Mouse (Mus musculus): ENCODE data around the gene Eif2a.
"Not testable (repeated sequence)": the region's sequence is repeated elsewhere in the genome, so short reads cannot be mapped to it uniquely, and the experiment has no call there.

Gene Eif2a

GRCm38 (mm10) chr3:58523386-58523785 lies 2.2 kb upstream of the Eif2a start:
- DNase-seq = no peak

DNA sequence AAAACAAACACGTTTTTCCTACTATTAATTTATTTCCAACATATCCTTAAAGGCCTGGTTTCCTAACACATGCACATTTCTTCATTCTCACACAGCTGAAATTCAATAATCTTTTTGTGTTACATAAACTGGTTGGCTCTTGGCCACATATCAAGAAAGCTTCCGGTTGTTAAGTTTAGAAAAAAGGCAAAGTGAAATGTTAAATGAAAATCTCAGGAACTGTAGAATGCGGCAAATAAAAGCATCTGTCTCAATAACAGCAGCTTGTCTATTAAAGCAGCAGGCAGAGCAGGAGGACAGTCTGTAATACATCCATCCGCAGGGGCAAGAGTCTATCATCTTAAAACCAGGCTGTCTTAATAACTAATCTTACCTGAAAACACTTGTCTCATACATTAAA lies 1.4 kb upstream of the Eif2a start:
- no peak for DNase-seq

DNA sequence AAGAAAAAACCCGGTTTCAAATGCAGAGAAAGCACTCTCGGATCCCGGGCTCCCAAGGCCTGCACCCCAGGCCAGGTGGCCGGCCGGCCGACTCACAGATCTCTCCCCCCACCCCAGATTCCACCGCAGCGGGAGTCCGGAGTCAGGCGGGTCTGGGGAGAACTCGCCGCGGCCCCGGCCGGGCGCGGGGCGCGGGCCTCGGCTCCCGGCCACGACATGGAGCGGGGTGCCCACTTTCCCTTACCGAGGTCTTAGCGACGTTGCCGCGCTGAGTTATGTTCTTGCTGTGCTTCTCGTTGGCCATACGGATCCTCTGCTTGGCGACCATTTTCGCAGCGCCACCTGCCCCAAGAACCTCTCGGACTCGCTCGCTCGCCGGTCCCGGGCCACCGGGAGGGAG lies 455 bp upstream of the Eif2a start:
- no peak for DNase-seq

- DNase-seq = no peak
These were observed 752 bp downstream of the Eif2a start for GRCm38 (mm10) chr3:58526408-58526737.

DNA sequence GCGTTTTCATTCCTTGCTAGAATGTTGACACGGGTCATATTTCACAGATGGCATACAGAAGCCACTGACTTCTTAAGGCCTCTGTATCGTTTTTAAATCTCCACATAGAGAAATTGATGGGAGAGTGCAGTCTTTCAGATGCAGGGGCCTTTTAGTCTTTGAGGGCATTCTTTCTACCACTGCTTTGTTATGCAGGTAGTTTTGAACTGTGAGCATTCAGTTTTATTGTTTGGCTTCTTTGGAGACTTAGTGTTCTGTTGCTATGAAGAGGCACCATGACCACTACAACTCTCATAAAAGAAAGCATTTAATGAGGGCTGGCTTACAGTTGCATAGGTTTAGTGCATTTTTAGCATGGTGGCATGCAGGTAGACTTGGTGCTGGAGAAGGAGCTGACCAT lies 11.0 kb downstream of the Eif2a start:
- no peak for DNase-seq

- no peak for DNase-seq
These were observed 26.6 kb downstream of the Eif2a start for GRCm38 (mm10) chr3:58552001-58552811.

- DNase-seq = no peak
These were observed 31.0 kb downstream of the Eif2a start for GRCm38 (mm10) chr3:58556649-58557048.

- DNase-seq = no peak
These were observed 34.3 kb downstream of the Eif2a start for GRCm38 (mm10) chr3:58559887-58560286.

GRCm38 (mm10) chr3:58561437-58561836 lies 35.8 kb downstream of the Eif2a start:
- no peak for DNase-seq

DNA sequence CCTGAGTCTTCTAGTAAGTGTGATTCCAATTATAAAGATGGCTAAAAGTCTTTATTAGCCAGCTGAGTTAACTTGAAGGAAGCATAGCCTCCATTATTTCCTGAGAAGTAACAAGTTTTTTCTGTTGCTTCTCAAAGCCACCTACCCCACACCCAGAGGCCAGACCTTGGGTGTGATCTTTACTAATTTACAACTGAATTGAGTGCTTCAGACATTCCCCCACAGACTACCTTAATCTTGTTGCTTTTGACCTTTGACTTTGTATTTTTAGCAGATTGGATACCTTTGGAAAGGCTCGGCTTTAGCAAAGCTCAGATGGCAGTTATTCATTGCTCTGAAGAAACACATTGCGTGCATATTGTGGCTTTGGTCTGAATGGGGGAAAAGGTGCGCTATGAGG lies 45.2 kb downstream of the Eif2a start:
- DNase-seq = no peak

DNA sequence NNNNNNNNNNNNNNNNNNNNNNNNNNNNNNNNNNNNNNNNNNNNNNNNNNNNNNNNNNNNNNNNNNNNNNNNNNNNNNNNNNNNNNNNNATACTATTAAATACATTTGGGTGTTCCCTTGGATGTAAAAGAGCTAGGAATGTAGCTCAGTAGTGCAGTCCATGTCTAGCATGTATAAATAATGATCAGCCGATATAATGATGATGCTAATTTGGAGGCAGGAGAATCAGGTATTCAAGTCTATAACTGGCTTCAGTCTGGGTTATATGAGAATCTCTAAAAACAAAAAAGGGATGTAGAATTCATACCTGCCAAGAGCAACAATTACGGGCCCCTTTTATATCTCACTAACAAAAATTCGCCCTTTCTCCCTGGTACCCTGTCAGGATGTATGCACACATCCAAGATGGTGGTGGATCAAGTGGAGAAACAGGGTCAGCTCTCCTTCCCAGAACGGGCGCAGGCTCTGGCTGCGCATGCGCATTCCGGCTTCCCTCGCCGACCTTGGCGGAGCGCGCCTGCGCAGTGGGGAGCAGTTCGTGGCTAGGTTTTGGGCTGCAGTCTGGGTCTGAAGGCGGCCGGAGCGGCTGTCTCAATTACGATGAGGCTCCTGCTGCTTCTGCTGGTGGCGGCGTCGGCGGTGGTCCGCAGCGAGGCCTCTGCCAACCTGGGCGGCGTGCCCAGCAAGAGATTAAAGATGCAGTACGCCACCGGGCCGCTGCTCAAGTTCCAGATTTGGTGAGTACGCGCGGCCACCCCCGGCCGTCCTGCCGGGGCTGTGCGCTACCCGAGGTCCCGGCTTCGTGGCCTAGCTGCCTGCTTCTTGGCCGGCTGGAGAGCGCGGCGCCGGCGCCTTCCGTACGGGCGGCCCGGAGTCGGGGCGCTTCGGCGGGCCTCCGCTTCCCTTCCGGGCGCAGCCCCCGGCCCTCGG lies 50.8 kb downstream of the Eif2a start, which contains the start of gene Selenot:
TSS of gene Selenot (plus strand) at position 500 of the 930 bp plus-strand sequence.
- DNase-seq = peak; percentile 96

GRCm38 (mm10) chr3:58577067-58577503 lies 51.5 kb downstream of the Eif2a start:
- DNase-seq = peak; percentile 57

- DNase-seq = no peak
These were observed 52.0 kb downstream of the Eif2a start for GRCm38 (mm10) chr3:58577506-58578050.

DNA sequence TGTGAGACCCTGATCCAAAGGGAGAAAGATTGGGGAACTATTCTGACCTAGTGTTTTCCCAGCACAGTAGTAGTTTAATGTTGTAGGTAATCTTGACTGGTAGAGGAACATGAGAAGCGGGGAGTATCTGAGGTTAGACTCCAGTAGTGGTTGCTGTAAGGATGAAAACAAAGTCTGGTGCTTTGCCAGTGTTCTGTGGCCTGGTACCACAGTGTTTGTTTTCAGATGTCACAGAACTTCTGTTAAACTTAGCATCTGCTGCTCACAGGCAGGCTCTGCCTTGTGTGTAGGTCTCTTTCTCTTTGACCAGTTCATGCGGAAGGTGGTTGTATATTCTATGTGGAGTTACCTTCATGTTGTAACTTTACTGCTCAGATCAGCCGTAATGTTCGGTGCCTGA lies 55.9 kb downstream of the Eif2a start:
- DNase-seq = no peak

DNA sequence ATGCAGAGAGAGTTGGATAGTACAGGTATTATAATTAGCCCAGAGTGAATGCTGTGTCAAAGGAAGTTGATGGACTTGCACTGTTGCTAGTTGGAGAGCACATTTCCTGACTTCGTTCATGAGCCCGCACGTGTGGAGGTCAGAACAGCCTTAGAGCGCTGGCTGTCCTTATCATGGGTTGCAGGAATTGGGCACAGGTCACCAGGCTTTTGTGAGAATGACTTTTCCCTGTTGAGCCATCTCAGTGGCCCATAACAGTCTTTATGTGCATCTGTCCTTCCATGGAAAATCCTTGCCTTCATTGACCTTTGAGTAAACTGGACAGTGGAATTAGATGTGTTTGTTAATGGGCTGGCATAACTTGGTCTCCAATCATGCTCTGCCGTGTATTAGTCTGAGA lies 56.7 kb downstream of the Eif2a start:
- DNase-seq = no peak

DNA sequence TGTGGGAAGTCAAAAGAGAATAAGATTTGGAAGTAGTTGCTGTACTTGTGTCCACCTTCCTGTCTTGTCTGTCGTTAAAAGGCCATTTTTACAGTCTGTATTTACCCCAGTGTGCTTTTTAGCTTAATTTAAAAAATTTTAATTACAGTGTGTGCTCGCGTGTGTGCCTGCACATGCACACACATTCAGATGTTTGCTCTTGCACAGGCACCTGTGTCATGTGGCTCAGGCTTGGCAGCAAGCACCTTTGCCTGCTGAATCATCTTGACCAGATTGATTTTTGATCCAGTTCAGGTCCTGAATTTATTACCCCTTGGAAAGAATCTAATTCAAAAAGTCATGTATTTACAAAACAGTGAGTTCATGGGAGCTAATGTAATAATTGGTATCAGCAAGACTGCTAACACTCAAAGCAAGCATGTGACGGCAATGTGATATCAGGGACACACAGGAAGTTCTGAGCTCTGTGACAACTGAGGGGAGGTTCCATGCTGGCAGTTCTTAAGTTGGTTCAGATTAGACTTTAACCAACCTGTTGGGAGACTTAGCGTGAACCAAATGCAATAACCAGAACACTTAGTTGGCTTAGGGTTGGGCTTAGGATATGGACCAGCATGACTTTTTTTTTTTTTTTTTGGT lies 57.3 kb downstream of the Eif2a start:
- no peak for DNase-seq

DNA sequence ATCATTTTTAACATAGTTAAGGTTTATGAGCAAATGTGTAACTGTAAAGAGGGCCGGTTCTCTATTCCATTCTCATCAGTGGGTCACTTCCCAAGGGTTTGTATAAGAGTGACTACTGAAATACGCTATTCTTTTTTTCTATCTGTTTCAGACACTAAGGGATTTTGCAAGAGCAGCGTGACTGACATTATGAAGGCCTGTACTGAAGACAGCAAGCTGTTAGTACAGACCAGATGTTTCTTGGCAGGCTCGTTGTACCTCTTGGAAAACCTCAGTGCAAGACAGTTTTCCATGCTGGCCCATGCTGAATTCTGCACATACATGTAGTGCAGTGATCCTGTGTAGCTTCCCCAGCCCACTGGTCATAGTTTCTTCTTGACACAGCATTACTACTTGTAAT lies 64.9 kb downstream of the Eif2a start:
- not testable (repeated sequence) for DNase-seq

- not testable (repeated sequence) for DNase-seq
These were observed 67.0 kb downstream of the Eif2a start for GRCm38 (mm10) chr3:58592666-58593065.

DNA sequence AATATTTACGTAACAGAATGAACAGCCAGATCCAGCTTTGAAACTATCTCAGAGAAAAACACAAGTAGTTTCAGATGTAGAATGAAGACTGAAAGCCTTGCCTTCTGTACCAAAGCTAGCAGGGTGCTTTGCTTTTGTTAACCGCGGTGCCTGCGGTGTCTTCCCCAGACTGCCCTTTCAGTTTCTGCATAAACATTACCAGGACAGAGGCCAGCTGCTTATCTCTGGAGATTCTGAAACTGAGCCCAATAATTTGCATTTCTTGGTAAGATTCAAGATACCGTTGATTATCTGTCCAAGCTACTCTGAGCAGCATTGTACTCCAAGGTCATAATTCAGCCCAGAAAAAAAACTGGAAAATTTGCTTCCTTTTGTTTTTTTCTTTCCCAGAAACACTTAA lies 68.0 kb downstream of the Eif2a start:
- DNase-seq = no peak

Data from right cerebral cortex, postnatal 14 days (tissue).